Mouse (Mus musculus): ENCODE results near the gene Akap13. TPM values are rescaled to one million over a fixed set of nuclear protein-coding genes. Genes with fewer than 3 reads are reported as not detected.

The Akap13 gene
- polyA plus RNA-seq (2015; fragmentation: Nextera tagmentation; extraction: Ambion mirVana), result 36.9 and 41.0 TPM in 2 replicates

GRCm38 (mm10) chr7:75455223-75456151 lies at the start of gene Akap13:
TSS of gene Akap13 (plus strand) at chr7:75455534.
- H3K36me3 ChIP-seq (ENCODE audit: control insufficient read depth, insufficient read depth), result no peaks in the 10 kb centered on the region
- H3K4me1 ChIP-seq (ENCODE audit: control insufficient read depth, low read depth, low read length), result peaks cover 2% of the 10 kb centered on the region
- under 1% methylated on average over 58 of the region's 94 CpGs for WGBS (ENCODE audit: insufficient replicate concordance)
- peak within 1 kb of the TSS; percentile 85 for H3K27ac ChIP-seq (ENCODE audit: low read length)
- H3K27me3 ChIP-seq (ENCODE audit: control insufficient read depth, insufficient read depth, low read depth, low read length), result peaks cover 9% of the 10 kb centered on the region
- H3K4me2 ChIP-seq (ENCODE audit: low read depth, low read length), result peak within 1 kb of the TSS; percentile 75
- ATAC-seq (ENCODE audit: low read depth), result peak; percentile 97
- H3K9me3 ChIP-seq (replicated peaks; ENCODE audit: control insufficient read depth, low read length), result no peaks in the 10 kb centered on the region
- peak within 1 kb of the TSS; percentile 77 for H3K9ac ChIP-seq (ENCODE audit: low read depth, low read length)
- peak within 1 kb of the TSS; percentile 78 for H3K4me3 ChIP-seq (ENCODE audit: low read depth, low read length)

DNA sequence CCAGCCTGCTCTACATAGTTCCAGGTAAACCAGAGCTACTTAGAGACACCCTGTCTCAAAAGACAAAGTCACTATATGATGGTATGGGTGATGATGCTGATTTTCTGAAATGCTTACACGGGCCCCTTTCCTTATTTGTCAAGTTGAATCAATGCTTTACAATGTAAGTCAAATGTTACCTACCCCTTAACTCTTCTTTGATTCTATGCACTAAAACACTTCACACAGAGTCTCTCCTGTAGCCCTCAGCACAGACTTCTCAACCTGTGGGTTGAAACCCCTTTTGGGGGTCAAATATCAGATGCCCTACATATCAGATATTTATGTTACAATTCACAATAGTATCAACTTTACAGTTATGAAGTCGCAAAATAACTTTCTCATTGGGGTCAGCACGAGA lies 44.7 kb upstream of the Akap13 start:
- Histone ChIP-seq H3K27ac (ENCODE audit: low read length) (no peak overlapping the region), H3K27me3 (ENCODE audit: control insufficient read depth, insufficient read depth, low read depth, low read length) (no peaks in the 10 kb centered on the region), H3K4me2 (ENCODE audit: low read depth, low read length) (no peak overlapping the region), H3K36me3 (ENCODE audit: control insufficient read depth, insufficient read depth) (no peaks in the 10 kb centered on the region), H3K9me3 (replicated peaks; ENCODE audit: control insufficient read depth, low read length) (no peaks in the 10 kb centered on the region), H3K4me3 (ENCODE audit: low read depth, low read length) (no peak overlapping the region), H3K4me1 (ENCODE audit: control insufficient read depth, low read depth, low read length) (no peaks in the 10 kb centered on the region; the same call in 1 of the 2 replicates), H3K9ac (ENCODE audit: low read depth, low read length) (no peak overlapping the region)
- ATAC-seq (ENCODE audit: low read depth), result no peak
- WGBS (ENCODE audit: insufficient replicate concordance), result 61% methylated on average over 3 of the region's 3 CpGs

DNA sequence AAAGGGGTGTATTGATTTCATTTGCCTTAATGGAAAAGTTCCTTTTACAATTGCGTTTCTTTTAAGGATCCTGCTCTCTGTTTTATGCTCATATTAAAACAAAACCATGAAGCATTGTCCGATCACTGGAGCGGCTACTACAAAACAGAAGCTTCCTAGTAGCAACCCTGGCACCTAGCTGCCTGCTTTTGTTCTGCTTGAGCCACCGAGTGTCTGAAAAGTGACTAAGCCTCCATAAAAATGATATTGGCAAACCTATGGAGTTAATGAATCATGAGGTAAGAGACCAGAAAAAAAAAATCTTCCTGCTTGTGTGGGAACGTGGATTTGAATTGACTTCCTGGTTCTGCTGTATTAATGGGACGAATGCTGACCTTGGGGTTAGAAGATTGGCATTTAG lies 44.1 kb upstream of the Akap13 start:
- H3K4me1 ChIP-seq (ENCODE audit: control insufficient read depth, low read depth, low read length), result no peaks in the 10 kb centered on the region; the same call in 1 of the 2 replicates
- WGBS (ENCODE audit: insufficient replicate concordance), result 50% methylated on average over 6 of the region's 6 CpGs
- H3K9ac ChIP-seq (ENCODE audit: low read depth, low read length), result no peak overlapping the region
- H3K27me3 ChIP-seq (ENCODE audit: control insufficient read depth, insufficient read depth, low read depth, low read length), result no peaks in the 10 kb centered on the region
- no peak overlapping the region for H3K4me3 ChIP-seq (ENCODE audit: low read depth, low read length)
- no peak for ATAC-seq (ENCODE audit: low read depth)
- H3K36me3 ChIP-seq (ENCODE audit: control insufficient read depth, insufficient read depth), result no peaks in the 10 kb centered on the region
- no peak overlapping the region for H3K4me2 ChIP-seq (ENCODE audit: low read depth, low read length)
- no peaks in the 10 kb centered on the region for H3K9me3 ChIP-seq (replicated peaks; ENCODE audit: control insufficient read depth, low read length)
- no peak overlapping the region for H3K27ac ChIP-seq (ENCODE audit: low read length)

DNA sequence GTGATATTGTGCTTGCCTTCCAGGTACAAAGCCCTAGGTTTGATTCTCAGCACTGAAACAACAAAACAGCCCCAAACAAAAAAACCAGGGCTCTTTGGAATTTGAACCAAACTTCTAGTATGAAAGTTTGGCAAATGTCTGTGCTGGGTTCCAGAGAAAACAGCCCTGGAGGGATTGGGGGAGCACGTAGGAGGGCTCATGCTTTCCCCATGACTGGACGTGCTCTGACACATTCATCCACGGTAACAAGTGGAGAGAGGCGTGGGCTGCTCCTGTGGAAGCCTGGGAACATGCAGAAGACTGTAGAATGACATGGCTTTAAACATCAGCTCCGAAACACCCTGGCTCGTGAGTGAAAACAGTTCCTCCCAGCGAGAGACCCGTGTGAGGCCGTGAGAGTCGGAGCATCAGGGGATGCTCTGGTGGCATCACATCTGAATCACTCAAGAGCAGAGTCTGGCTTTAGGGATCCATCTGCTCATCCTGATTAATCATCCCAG lies 43.3 kb upstream of the Akap13 start:
- Histone ChIP-seq H3K36me3 (ENCODE audit: control insufficient read depth, insufficient read depth) (no peaks in the 10 kb centered on the region), H3K4me3 (ENCODE audit: low read depth, low read length) (no peak overlapping the region), H3K4me2 (ENCODE audit: low read depth, low read length) (no peak overlapping the region), H3K4me1 (ENCODE audit: control insufficient read depth, low read depth, low read length) (no peaks in the 10 kb centered on the region; the same call in 1 of the 2 replicates), H3K9me3 (replicated peaks; ENCODE audit: control insufficient read depth, low read length) (no peaks in the 10 kb centered on the region), H3K27me3 (ENCODE audit: control insufficient read depth, insufficient read depth, low read depth, low read length) (no peaks in the 10 kb centered on the region), H3K9ac (ENCODE audit: low read depth, low read length) (no peak overlapping the region), H3K27ac (ENCODE audit: low read length) (no peak overlapping the region)
- no peak for ATAC-seq (ENCODE audit: low read depth)
- 62% methylated on average over 10 of the region's 10 CpGs for WGBS (ENCODE audit: insufficient replicate concordance)

GRCm38 (mm10) chr7:75412568-75412967 lies 42.8 kb upstream of the Akap13 start:
- Histone ChIP-seq H3K27me3 (ENCODE audit: control insufficient read depth, insufficient read depth, low read depth, low read length) (no peaks in the 10 kb centered on the region), H3K9me3 (replicated peaks; ENCODE audit: control insufficient read depth, low read length) (no peaks in the 10 kb centered on the region), H3K4me1 (ENCODE audit: control insufficient read depth, low read depth, low read length) (no peaks in the 10 kb centered on the region; the same call in 1 of the 2 replicates), H3K4me3 (ENCODE audit: low read depth, low read length) (no peak overlapping the region), H3K9ac (ENCODE audit: low read depth, low read length) (no peak overlapping the region), H3K27ac (ENCODE audit: low read length) (no peak overlapping the region), H3K4me2 (ENCODE audit: low read depth, low read length) (no peak overlapping the region), H3K36me3 (ENCODE audit: control insufficient read depth, insufficient read depth) (no peaks in the 10 kb centered on the region)
- no peak for ATAC-seq (ENCODE audit: low read depth)
- 40% methylated on average over 2 of the region's 2 CpGs for WGBS (ENCODE audit: insufficient replicate concordance)

- no peak for ATAC-seq (ENCODE audit: low read depth)
- Histone ChIP-seq H3K4me2 (ENCODE audit: low read depth, low read length) (no peak overlapping the region), H3K4me3 (ENCODE audit: low read depth, low read length) (no peak overlapping the region), H3K27ac (ENCODE audit: low read length) (no peak overlapping the region), H3K9me3 (replicated peaks; ENCODE audit: control insufficient read depth, low read length) (no peaks in the 10 kb centered on the region), H3K36me3 (ENCODE audit: control insufficient read depth, insufficient read depth) (no peaks in the 10 kb centered on the region), H3K4me1 (ENCODE audit: control insufficient read depth, low read depth, low read length) (no peaks in the 10 kb centered on the region; the same call in 1 of the 2 replicates), H3K9ac (ENCODE audit: low read depth, low read length) (no peak overlapping the region), H3K27me3 (ENCODE audit: control insufficient read depth, insufficient read depth, low read depth, low read length) (no peaks in the 10 kb centered on the region)
- 52% methylated on average over 6 of the region's 6 CpGs for WGBS (ENCODE audit: insufficient replicate concordance)
Observed at GRCm38 (mm10) chr7:75413903-75414302, 41.4 kb upstream of the Akap13 start.

GRCm38 (mm10) chr7:75414316-75414715 lies 41.0 kb upstream of the Akap13 start:
- ATAC-seq (ENCODE audit: low read depth), result no peak
- 70% methylated on average over 3 of the region's 3 CpGs for WGBS (ENCODE audit: insufficient replicate concordance)
- H3K4me1 ChIP-seq (ENCODE audit: control insufficient read depth, low read depth, low read length), result no peaks in the 10 kb centered on the region; the same call in 1 of the 2 replicates

DNA sequence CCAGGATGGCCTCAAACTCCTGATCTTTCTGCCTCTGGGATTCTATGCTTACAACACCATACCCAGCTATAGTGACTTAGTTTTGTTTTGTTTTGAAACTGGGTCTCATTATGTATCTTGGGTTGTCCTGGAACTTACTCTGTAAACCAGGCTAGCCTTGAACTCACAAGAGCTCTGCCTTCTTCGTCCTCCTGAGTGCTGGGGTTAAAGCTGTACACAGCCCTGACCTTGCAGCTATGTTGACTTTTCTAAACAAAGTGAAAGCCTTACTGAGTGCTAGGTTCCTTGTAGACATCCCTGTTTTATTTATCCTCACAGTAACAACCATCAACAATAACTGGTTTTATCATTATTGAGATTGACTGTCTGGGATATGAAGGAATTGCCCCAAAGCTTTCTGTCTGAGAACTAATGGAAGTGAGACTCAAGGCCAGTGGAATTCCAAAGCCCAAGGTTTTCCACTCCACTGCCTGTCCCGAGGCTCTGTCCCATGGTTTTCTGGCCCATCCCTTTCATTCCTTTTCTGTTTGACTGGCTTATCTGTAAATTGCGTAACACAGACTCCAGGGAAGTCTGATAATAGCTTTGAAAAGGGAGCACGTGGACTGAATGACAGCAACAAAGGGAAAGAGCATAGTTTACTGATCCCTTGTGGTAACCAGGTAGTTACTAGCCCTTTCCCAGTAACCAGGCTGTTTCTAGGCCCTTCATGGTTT lies 40.0 kb upstream of the Akap13 start:
- WGBS (ENCODE audit: insufficient replicate concordance), result 31% methylated on average over 4 of the region's 4 CpGs
- no peak overlapping the region for H3K9ac ChIP-seq (ENCODE audit: low read depth, low read length)

More at GRCm38 (mm10) chr7:75414316-75414715, 41.0 kb upstream of the Akap13 start:
- no peak overlapping the region for H3K27ac ChIP-seq (ENCODE audit: low read length)
- H3K4me2 ChIP-seq (ENCODE audit: low read depth, low read length), result no peak overlapping the region
- no peaks in the 10 kb centered on the region for H3K9me3 ChIP-seq (replicated peaks; ENCODE audit: control insufficient read depth, low read length)
- no peaks in the 10 kb centered on the region for H3K36me3 ChIP-seq (ENCODE audit: control insufficient read depth, insufficient read depth)
- H3K4me3 ChIP-seq (ENCODE audit: low read depth, low read length), result no peak overlapping the region
- no peaks in the 10 kb centered on the region for H3K27me3 ChIP-seq (ENCODE audit: control insufficient read depth, insufficient read depth, low read depth, low read length)
- no peak overlapping the region for H3K9ac ChIP-seq (ENCODE audit: low read depth, low read length)

More for the DNA sequence above, 40.0 kb upstream of the Akap13 start:
- Histone ChIP-seq H3K4me2 (ENCODE audit: low read depth, low read length) (no peak overlapping the region), H3K4me3 (ENCODE audit: low read depth, low read length) (no peak overlapping the region), H3K4me1 (ENCODE audit: control insufficient read depth, low read depth, low read length) (no peaks in the 10 kb centered on the region; the same call in 1 of the 2 replicates), H3K27ac (ENCODE audit: low read length) (no peak overlapping the region), H3K36me3 (ENCODE audit: control insufficient read depth, insufficient read depth) (no peaks in the 10 kb centered on the region), H3K27me3 (ENCODE audit: control insufficient read depth, insufficient read depth, low read depth, low read length) (no peaks in the 10 kb centered on the region), H3K9me3 (replicated peaks; ENCODE audit: control insufficient read depth, low read length) (no peaks in the 10 kb centered on the region)
- ATAC-seq (ENCODE audit: low read depth), result peak; percentile 66
